Mouse (Mus musculus) C3H10T1/2 (cell line): ENCODE data around the gene Grk6. TPM values are rescaled to one million over a fixed set of nuclear protein-coding genes. Genes with fewer than 3 reads are reported as not detected.

Experiments
- polyA plus RNA-seq, 2 experiments: library from polyadenylated mRNA; unstranded; fragments of >200 nt; fragmentation: generic; extraction: Trizol; gene quantifications; one replicate each; pipeline ENCODE4 v1.2.1; 2012; ENCODE audit warnings: missing spikeins in 2 of 2

Gene Grk6
- polyA plus RNA-seq, result 10 to 100 TPM; 43.0 to 50.7 TPM

DNA sequence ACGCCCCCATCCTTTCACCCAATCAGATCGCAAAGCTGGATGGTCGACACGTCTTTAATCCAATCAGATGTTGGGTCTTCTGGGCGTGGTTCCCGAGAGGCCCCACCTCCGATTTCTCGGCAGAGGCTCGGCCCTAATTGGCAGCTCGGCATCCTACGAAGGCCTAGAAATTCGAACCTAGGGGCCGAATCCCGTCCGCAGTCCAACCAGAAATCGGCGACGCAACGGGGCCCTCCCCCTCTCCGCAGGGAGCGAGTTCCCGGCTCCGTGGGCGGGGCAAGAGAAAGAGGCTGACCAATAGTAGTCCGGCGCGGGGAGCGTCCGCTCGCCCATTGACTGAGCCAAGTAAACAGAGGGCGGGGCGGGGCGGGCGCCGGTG lies at the start of gene Grk6:
Gene Grk6, plus strand, starts transcription at position 136 of the 379 bp plus-strand sequence.

DNA sequence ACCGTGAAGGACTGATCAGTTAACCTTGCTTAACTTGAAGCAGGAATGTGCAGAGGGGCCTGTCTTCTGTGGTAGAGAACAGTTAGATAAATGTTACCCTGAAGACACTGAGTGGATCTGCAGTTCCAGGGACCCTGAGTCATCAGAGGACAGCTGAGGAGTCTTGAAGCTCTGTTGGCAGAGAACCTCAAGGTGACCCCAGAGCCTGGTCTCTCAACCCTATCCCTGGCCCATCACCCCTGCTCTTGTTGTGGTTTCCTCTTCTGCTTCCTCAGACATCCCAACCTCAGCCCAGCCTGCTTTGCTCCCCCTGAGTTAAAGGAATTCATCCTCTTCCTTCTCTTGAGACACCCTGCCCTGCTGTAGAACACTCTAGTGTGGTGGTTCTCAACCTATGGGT lies 46.8 kb upstream of the Grk6 start, which contains the start of gene Slc34a1:
Gene Slc34a1, plus strand, starts transcription at position 100 of the 400 bp plus-strand sequence.

DNA sequence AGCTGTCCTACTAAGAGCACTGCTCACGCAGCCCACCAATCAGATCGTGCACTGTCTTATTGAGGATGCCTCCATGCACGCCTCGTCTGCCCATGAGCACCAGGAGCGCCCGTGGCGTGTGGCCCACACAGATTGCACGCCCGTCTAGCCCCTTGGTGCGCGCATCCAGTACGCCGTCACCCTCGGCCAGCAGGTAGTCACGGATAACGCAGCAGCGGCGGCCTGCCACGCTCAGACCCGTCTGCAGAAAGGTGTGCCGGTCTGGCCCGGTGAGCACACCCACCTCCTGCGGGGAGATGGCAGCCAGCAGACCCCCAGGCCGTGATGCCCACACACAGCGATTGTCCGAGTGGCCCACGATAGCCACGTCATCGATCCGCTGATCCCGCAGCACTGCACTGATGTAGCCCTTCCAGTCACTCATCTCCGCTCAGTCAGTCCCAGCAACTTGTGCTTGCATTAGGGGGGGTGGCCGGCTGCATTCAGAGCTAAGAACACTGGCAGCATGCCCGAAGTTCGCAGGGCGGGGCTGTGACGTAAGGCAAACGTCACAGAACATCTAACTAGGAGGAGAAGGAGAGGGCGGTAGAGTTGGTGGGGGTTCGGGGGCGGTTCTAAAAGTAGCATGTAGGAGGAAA lies 30.0 kb upstream of the Grk6 start, which contains the start of gene Pfn3:
Gene Pfn3, minus strand, starts transcription at position 490 of the 638 bp plus-strand sequence.

DNA sequence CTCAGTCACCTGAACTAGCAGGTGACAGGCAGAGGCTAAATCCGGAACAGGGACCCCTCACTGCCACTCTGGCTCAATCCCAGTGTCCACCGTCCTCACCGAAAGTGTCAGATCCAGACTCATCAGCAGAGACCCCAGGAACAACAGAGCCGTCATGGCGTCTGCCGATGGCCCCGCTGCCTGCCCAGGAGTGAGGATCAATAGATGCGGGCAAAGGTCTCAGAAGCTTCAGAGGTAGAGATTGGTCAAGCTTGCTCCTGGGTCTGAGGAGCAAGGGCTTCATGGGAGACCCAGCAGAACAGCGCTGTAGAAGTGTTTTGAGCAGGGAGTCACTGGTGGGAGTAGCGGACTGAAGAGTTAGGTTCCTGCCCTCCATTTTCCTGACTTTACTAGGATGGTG lies 18.3 kb upstream of the Grk6 start, which contains the start of gene F12:
Gene F12, minus strand, starts transcription at position 181 of the 400 bp plus-strand sequence.

DNA sequence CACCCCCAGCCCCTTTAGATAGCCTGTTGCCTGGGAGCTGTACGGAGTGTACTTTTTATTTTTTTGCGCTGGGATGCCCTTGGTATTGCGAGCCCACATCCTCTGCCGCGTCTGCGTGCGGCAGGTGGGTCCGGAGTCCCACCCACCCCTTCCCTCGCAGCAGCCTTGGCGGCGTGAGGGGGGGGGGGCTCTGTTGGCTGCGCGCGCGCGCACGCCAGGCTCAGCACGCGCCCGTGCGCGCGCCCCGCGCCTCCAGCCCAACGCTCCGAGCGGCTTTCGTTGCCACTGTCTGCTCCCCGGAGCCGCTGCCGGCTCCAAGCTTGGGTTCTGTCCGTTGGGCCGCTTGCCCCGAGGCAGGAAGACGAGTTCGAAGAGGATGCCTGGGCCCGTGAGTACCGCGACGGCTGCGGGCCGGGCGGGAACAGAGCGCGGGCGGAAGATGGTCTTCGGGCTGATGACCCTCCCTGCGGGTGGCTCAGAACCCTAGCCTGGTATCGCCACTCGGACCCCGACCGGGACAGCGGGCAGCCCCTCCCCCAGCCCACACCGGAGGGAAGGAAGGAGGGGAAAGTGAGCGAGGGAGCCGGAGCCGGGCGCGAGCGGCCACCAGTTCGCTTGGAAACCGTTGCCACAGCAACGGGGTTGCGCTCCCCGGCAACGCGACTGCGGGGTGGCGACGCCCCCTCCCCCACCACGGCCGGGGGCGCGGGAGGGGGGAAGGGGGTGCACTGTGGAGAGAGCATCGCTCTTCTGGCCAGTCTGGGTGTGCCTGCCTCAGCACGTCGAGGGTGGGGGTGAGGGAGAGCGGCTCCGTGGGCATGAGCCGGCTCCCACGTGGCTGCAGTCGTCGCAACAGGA lies 19.4 kb downstream of the Grk6 start, which contains the start of gene Prr7:
Gene Prr7, plus strand, starts transcription at position 241 of the 858 bp plus-strand sequence.

DNA sequence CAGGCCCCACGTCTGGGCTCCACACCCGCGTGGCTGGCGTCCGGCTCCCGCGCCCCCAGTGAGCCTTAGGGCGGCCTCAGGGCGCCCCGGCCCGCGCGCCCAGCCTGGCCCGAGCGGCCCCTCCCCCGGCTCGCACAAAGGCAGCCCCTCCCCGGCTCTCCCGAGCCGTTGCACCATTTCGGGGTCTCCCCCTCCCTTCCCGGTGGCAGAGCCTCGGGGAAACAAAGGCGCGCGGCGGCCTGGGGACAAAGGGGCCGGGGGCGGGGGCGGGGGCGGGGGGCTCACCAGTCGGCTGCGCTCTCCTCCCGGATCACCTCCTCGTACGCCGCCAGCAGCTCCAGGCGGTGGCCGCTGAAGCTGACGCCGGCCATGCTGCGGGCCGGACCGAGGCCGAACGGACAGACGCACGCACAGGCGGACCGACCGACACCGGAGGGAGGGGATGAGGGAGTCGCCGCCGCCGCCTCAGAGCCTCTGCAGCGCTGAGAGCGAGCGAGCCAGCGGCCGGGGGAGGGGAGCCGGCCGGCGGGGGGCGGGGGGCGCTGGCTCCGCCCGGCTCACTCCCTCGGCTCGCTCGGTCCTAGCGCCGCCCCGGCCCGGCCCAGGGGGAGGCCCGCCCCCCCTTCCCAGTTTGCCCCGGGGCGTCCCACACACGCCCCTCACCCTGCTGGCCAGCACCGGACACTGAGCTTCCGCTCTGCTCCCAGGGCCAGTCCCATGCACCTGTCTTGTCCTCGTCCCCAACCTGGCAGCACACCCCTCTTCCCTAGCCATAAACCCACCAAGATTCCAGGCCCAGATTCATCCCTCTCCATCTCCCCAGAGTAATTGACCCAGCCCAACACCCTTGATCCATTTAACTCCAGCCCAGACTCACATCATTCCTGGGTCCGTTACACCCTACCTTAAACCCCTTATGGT lies 43.0 kb downstream of the Grk6 start, which contains the start of gene Dbn1:
Gene Dbn1, minus strand, starts transcription at position 534 of the 921 bp plus-strand sequence.

Other genes starting within 250 kb of the Grk6 start
- 10 to 100 TPM in 1 of 2 experiments, 1 to 10 TPM in 1; 1.4 to 10.3 TPM for gene Nsd1, start 235.3 kb upstream of the Grk6 start, polyA plus RNA-seq
- gene Prelid1, start 124.6 kb upstream of the Grk6 start, polyA plus RNA-seq, result 100 to 1,000 TPM; 501 to 815 TPM
- 10 to 100 TPM; 42.3 to 74.0 TPM for gene Rab24, start 123.1 kb upstream of the Grk6 start, polyA plus RNA-seq
- gene Mxd3, start 115.2 kb upstream of the Grk6 start, polyA plus RNA-seq, result 10 to 100 TPM; 56.2 to 85.5 TPM
- gene Lman2, start 82.3 kb upstream of the Grk6 start, polyA plus RNA-seq, result 100 to 1,000 TPM in 1 of 2 experiments, 10 to 100 TPM in 1; 98.4 to 103 TPM
- gene Rgs14, start 75.3 kb upstream of the Grk6 start, polyA plus RNA-seq, result under 1 TPM in 1 of 2 experiments, not detected in 1; 0.07 TPM
- not detected for gene Slc34a1, start 46.9 kb upstream of the Grk6 start, polyA plus RNA-seq
- not detected for gene Pfn3, start 29.8 kb upstream of the Grk6 start, polyA plus RNA-seq
- gene F12, start 18.3 kb upstream of the Grk6 start, polyA plus RNA-seq, result not detected
- gene Prr7, start 19.2 kb downstream of the Grk6 start, polyA plus RNA-seq, result 1 to 10 TPM; 2.8 to 4.0 TPM
- gene Dbn1, start 43.0 kb downstream of the Grk6 start, polyA plus RNA-seq, result 10 to 100 TPM in 1 of 2 experiments, 1 to 10 TPM in 1; 2.5 to 20.5 TPM
- gene Pdlim7, start 68.6 kb downstream of the Grk6 start, polyA plus RNA-seq, result 100 to 1,000 TPM in 1 of 2 experiments, 10 to 100 TPM in 1; 68.4 to 106 TPM
- gene Dok3, start 84.2 kb downstream of the Grk6 start, polyA plus RNA-seq, result 1 to 10 TPM in 1 of 2 experiments, under 1 TPM in 1; 0.34 to 1.7 TPM
- 10 to 100 TPM; 49.9 to 50.1 TPM for gene Ddx41, start 91.6 kb downstream of the Grk6 start, polyA plus RNA-seq
- gene Fam193b, start 126.0 kb downstream of the Grk6 start, polyA plus RNA-seq, result 10 to 100 TPM in 1 of 2 experiments, 1 to 10 TPM in 1; 9.0 to 47.1 TPM
- 100 to 1,000 TPM; 105 to 221 TPM for gene Tmed9, start 128.7 kb downstream of the Grk6 start, polyA plus RNA-seq
- gene B4galt7, start 154.8 kb downstream of the Grk6 start, polyA plus RNA-seq, result 10 to 100 TPM in 1 of 2 experiments, 1 to 10 TPM in 1; 4.8 to 13.1 TPM
- gene Caml, start 177.9 kb downstream of the Grk6 start, polyA plus RNA-seq, result 10 to 100 TPM; 14.1 to 40.8 TPM
- gene Ddx46, start 190.0 kb downstream of the Grk6 start, polyA plus RNA-seq, result 1 to 10 TPM; 1.7 to 8.0 TPM
- gene B230219D22Rik, start 248.1 kb downstream of the Grk6 start, polyA plus RNA-seq, result 1 to 10 TPM in 1 of 2 experiments, under 1 TPM in 1; 0.85 to 9.6 TPM